Comparison of ENCODE assay signal across 8 mouse cellular contexts in genomic region chr7:98656531-98657221, GRCm38 (mm10). TPM values are rescaled to one million over a fixed set of nuclear protein-coding genes. Genes with fewer than 3 reads are reported as not detected.
DNase-seq lines count a peak whose midpoint lies in the region; ATAC-seq and TF ChIP-seq lines count a peak whose summit lies in the region.

Gene Emsy, minus strand, starts transcription at chr7:98656783.

- peak within 1 kb of the TSS; percentile 63 for H3K4me2 ChIP-seq in forebrain, postnatal 0 days (ENCODE audit: low read depth)
- H3K4me2 ChIP-seq in lung, embryonic 15.5 days: peak within 1 kb of the TSS; percentile 68

- TF ChIP-seq CTCF in MEL (IDR thresholded peaks at IDR 0.05 in 2 of 3, conservative IDR thresholded peaks at IDR 0.05 in 1 of 3; ENCODE audit: control insufficient read depth in 1 of 3, insufficient read depth in 1 of 3, low read depth in 2 of 3, low read length in 3 of 3, poor library complexity in 1 of 3, severe bottlenecking in 1 of 3): no peak
- TF ChIP-seq CTCF in cerebellum, adult 2 months (IDR thresholded peaks at IDR 0.05; ENCODE audit: borderline replicate concordance, insufficient read depth, low read depth, low read length): no peak
- no peak for TF ChIP-seq CTCF in forebrain, postnatal 0 days (IDR thresholded peaks at IDR 0.05; ENCODE audit: low read depth)

- H3K9ac ChIP-seq in MEL (ENCODE audit: control insufficient read depth, low read depth, low read length, poor library complexity, severe bottlenecking): peak within 1 kb of the TSS; percentile 95
- peak within 1 kb of the TSS; percentile 84 for H3K9ac ChIP-seq in forebrain, postnatal 0 days
- peak within 1 kb of the TSS; percentile 80 for H3K9ac ChIP-seq in lung, embryonic 15.5 days

- ATAC-seq in forebrain, postnatal 0 days: peak; percentile 98
- ATAC-seq in lung, embryonic 15.5 days (ENCODE audit: borderline replicate concordance, extremely low read depth, low FRiP score, low TSS enrichment): peak; percentile 94

- WGBS in cerebellum, adult 2 months: under 1% methylated on average over 42 of the region's 42 CpGs
- WGBS in forebrain, postnatal 0 days: 1% methylated on average over 42 of the region's 42 CpGs
- WGBS in lung, embryonic 15.5 days: under 1% methylated on average over 42 of the region's 42 CpGs

- TF ChIP-seq POLR2A in MEL (IDR thresholded peaks at IDR 0.05; ENCODE audit: control insufficient read depth in 1 of 2, insufficient read depth in 1 of 2, low read depth in 1 of 2, low read length in 2 of 2, poor library complexity in 1 of 2): peak; percentile 86 to 94; a peak in 3 of 4 replicates
- peak; percentile 83; the same call in 1 of the 2 replicates for TF ChIP-seq POLR2A in cerebellum, adult 2 months (IDR thresholded peaks at IDR 0.05; ENCODE audit: borderline replicate concordance, insufficient read depth, low read length)

- peak within 1 kb of the TSS; percentile 94 for H3K27ac ChIP-seq in MEL (ENCODE audit: control insufficient read depth, low read depth, low read length)
- peak within 1 kb of the TSS; percentile 84 for H3K27ac ChIP-seq in cerebellum, adult 2 months (ENCODE audit: insufficient read depth, low read length)
- peak within 1 kb of the TSS; percentile 92 for H3K27ac ChIP-seq in forebrain, postnatal 0 days (ENCODE audit: low read depth, low read length)
- H3K27ac ChIP-seq in lung, embryonic 15.5 days: peak within 1 kb of the TSS; percentile 95

- no peak for TF ChIP-seq EP300 in MEL (IDR thresholded peaks at IDR 0.05; ENCODE audit: low read depth in 1 of 2, low read length in 2 of 2)

- H3K27me3 ChIP-seq in MEL (ENCODE audit: control insufficient read depth in 1 of 2, insufficient read depth in 2 of 2, low read length in 2 of 2): no peaks in the 10 kb centered on the region
- no peaks in the 10 kb centered on the region for H3K27me3 ChIP-seq in cerebellum, adult 2 months (ENCODE audit: control insufficient read depth, insufficient read depth, low read length)
- H3K27me3 ChIP-seq in forebrain, postnatal 0 days (ENCODE audit: insufficient read depth, low read length): no peaks in the 10 kb centered on the region
- H3K27me3 ChIP-seq in lung, embryonic 15.5 days: no peaks in the 10 kb centered on the region

- peaks cover 0 to 11% of the 10 kb centered on the region in 2 experiments; a peak in 2 of 4 replicates for H3K4me1 ChIP-seq in MEL (ENCODE audit: control insufficient read depth in 1 of 2, insufficient read depth in 2 of 2, low read length in 2 of 2)
- H3K4me1 ChIP-seq in cerebellum, adult 2 months (ENCODE audit: control insufficient read depth, insufficient read depth, low read length): peaks cover 3% of the 10 kb centered on the region; the same call in 1 of the 2 replicates
- H3K4me1 ChIP-seq in forebrain, postnatal 0 days (ENCODE audit: insufficient read depth): 0 out of 2 replicates have a peak, but pooled peaks cover 8% of the 10 kb centered on the region
- H3K4me1 ChIP-seq in lung, embryonic 15.5 days: peaks cover 27% of the 10 kb centered on the region

- peak within 1 kb of the TSS; percentile 81 to 84 for H3K4me3 ChIP-seq in MEL (ENCODE audit: control insufficient read depth in 1 of 2, insufficient read depth in 1 of 2, low read depth in 2 of 2, low read length in 2 of 2)
- peak within 1 kb of the TSS; percentile 81 for H3K4me3 ChIP-seq in cerebellum, adult 2 months (replicated peaks; ENCODE audit: insufficient read depth, low read depth, low read length)
- peak within 1 kb of the TSS; percentile 78 for H3K4me3 ChIP-seq in forebrain, postnatal 0 days (ENCODE audit: low read depth, low read length)
- H3K4me3 ChIP-seq in lung, embryonic 15.5 days: peak within 1 kb of the TSS; percentile 98

- peak; percentile 98 for DNase-seq in MEL (ENCODE audit: low read depth, low spot score)
- peak; percentile 94 to 99 for DNase-seq in cerebellum, adult 2 months
- peak; percentile 98 for DNase-seq in forebrain, postnatal 0 days
- DNase-seq in heart, postnatal 4 days: peak; percentile 93
- peak; percentile 95 to 98 for DNase-seq in layer of hippocampus, adult 8-10 months (ENCODE audit: low spot score in 2 of 2)
- DNase-seq in ovary, adult 18-20 months (ENCODE audit: low spot score): peak; percentile 97
- DNase-seq in thymus, postnatal 0 days (ENCODE audit: low spot score): peak; percentile 96

- H3K9me3 ChIP-seq in MEL (replicated peaks; ENCODE audit: insufficient read depth, low read length): no peaks in the 10 kb centered on the region
- no peaks in the 10 kb centered on the region for H3K9me3 ChIP-seq in forebrain, postnatal 0 days (ENCODE audit: low read length)
- no peaks in the 10 kb centered on the region for H3K9me3 ChIP-seq in lung, embryonic 15.5 days

- H3K79me2 ChIP-seq in MEL (ENCODE audit: control insufficient read depth, insufficient read depth, low read length, poor library complexity): peaks cover 28% of the 10 kb centered on the region

- peaks cover 0 to 15% of the 10 kb centered on the region in 2 experiments; a peak in 3 of 4 replicates for H3K36me3 ChIP-seq in MEL (ENCODE audit: control insufficient read depth in 1 of 2, insufficient read depth in 2 of 2, low read length in 2 of 2)
- H3K36me3 ChIP-seq in forebrain, postnatal 0 days (ENCODE audit: insufficient read depth): no peaks in the 10 kb centered on the region
- peaks cover 26% of the 10 kb centered on the region for H3K36me3 ChIP-seq in lung, embryonic 15.5 days

- no peak for TF ChIP-seq RAD21 in MEL (IDR thresholded peaks at IDR 0.05; ENCODE audit: low read depth, low read length)

TF ChIP-seq in MEL, 35 proteins besides CTCF, POLR2A, EP300 and RAD21:
- no peak for TF ChIP-seq CHD2 (IDR thresholded peaks at IDR 0.05; ENCODE audit: low read length)
- no peak for TF ChIP-seq MXI1 (IDR thresholded peaks at IDR 0.05; ENCODE audit: low read depth, low read length)
- TF ChIP-seq TAL1 (IDR thresholded peaks at IDR 0.05; ENCODE audit: low read length): no peak
- TF ChIP-seq KAT2A (conservative IDR thresholded peaks at IDR 0.05; ENCODE audit: low read depth, low read length): peak; percentile 93
- TF ChIP-seq RCOR1 (IDR thresholded peaks at IDR 0.05; ENCODE audit: low read depth, low read length): no peak
- peak; percentile 64 for TF ChIP-seq TCF12 (IDR thresholded peaks at IDR 0.05; ENCODE audit: low read depth, low read length)
- no peak for TF ChIP-seq MAFK (IDR thresholded peaks at IDR 0.05; ENCODE audit: borderline replicate concordance, low read depth, low read length)
- peak; percentile 95 for TF ChIP-seq HCFC1 (IDR thresholded peaks at IDR 0.05; ENCODE audit: low read depth, low read length)
- TF ChIP-seq NELFE (IDR thresholded peaks at IDR 0.05; ENCODE audit: low read depth, low read length): peak; percentile 92
- peak; percentile 45 for TF ChIP-seq SIN3A (IDR thresholded peaks at IDR 0.05; ENCODE audit: low read length)
- no peak for TF ChIP-seq BHLHE40 (IDR thresholded peaks at IDR 0.05; ENCODE audit: borderline replicate concordance, low read depth, low read length)
- peak; percentile 77; the same call in 1 of the 2 replicates for TF ChIP-seq POLR2AphosphoS2 (IDR thresholded peaks at IDR 0.05; ENCODE audit: low read length)
- no peak for TF ChIP-seq MYB (IDR thresholded peaks at IDR 0.05; ENCODE audit: low read depth, low read length)
- peak; percentile 90 for TF ChIP-seq TBP (IDR thresholded peaks at IDR 0.05; ENCODE audit: low read depth, low read length)
- TF ChIP-seq SMC3 (IDR thresholded peaks at IDR 0.05; ENCODE audit: low read depth, low read length): no peak
- peak; percentile 88 for TF ChIP-seq USF1 (IDR thresholded peaks at IDR 0.05; ENCODE audit: low read depth, low read length)
- peak; percentile 95 for TF ChIP-seq E2F4 (IDR thresholded peaks at IDR 0.05; ENCODE audit: borderline replicate concordance, low read depth, low read length)
- TF ChIP-seq ZMIZ1 (IDR thresholded peaks at IDR 0.05; ENCODE audit: low read depth, low read length): peak; percentile 79; the same call in 1 of the 2 replicates
- peak; percentile 87; the same call in 1 of the 2 replicates for TF ChIP-seq MAX (IDR thresholded peaks at IDR 0.05; ENCODE audit: low read length)
- no peak for TF ChIP-seq USF2 (IDR thresholded peaks at IDR 0.05; ENCODE audit: borderline replicate concordance in 1 of 2, insufficient read depth in 1 of 2, low read depth in 1 of 2, low read length in 2 of 2)
- peak; percentile 66; the same call in 1 of the 2 replicates for TF ChIP-seq ELF1 (IDR thresholded peaks at IDR 0.05; ENCODE audit: low read depth, low read length)
- TF ChIP-seq ZC3H11A (IDR thresholded peaks at IDR 0.05; ENCODE audit: low read depth, low read length): no peak
- TF ChIP-seq MYC (IDR thresholded peaks at IDR 0.05; ENCODE audit: low read depth, low read length): peak; percentile 88
- no peak for TF ChIP-seq UBTF (IDR thresholded peaks at IDR 0.05; ENCODE audit: borderline replicate concordance, insufficient read depth, low read depth, low read length)
- TF ChIP-seq NRF1 (IDR thresholded peaks at IDR 0.05; ENCODE audit: insufficient read depth, low read depth, low read length, poor library complexity, severe bottlenecking): peak; percentile 92
- TF ChIP-seq POLR2AphosphoS5 (IDR thresholded peaks at IDR 0.05; ENCODE audit: borderline replicate concordance, low read depth, low read length): peak; percentile 33; the same call in 1 of the 2 replicates

RNA-seq across cellular contexts. Expression of gene Emsy, which starts in this region (rescaled TPM):
- total RNA-seq in MEL (2012; rRNA removed): 10.2 and 10.9 TPM in 2 replicates
- polyA plus RNA-seq in MEL (2012; ENCODE audit: insufficient read depth in 1 of 2, insufficient read length in 2 of 2, low read depth in 1 of 2, low replicate concordance in 2 of 2, missing spikeins in 1 of 2): 10 to 100 TPM in 1 of 2 experiments, not detected in 1; 24.1 TPM
- polyA plus RNA-seq in cerebellum, adult 2 months (2012; rRNA removed): 49.4 and 50.1 TPM in 2 replicates
- 31.9 and 52.4 TPM in 2 replicates for total RNA-seq in forebrain, postnatal 0 days (2014; rRNA removed)
- polyA plus RNA-seq in forebrain, postnatal 0 days (2015; fragmentation: Nextera tagmentation; extraction: Ambion mirVana): 23.9 and 26.8 TPM in 2 replicates
- 10 to 100 TPM; 34.2 to 35.8 TPM for total RNA-seq in heart, postnatal 4 days (2021)
- 10 to 100 TPM; 56.5 to 76.9 (median 72.2) TPM for total RNA-seq in layer of hippocampus, adult 8-10 months (2022)
- polyA plus RNA-seq in lung, embryonic 15.5 days (2015; fragmentation: Nextera tagmentation; extraction: Ambion mirVana): 23.4 and 25.6 TPM in 2 replicates
- polyA plus RNA-seq in thymus, postnatal 0 days (2015; fragmentation: Nextera tagmentation; extraction: Ambion mirVana): 12.6 and 14.9 TPM in 2 replicates

Comparison
In these comparisons a context has a peak if more than half of its experiments do, and no peak if none do; other contexts are left out.
1. Peak in every context shown above with its lines: DNase-seq, ATAC-seq, H3K4me3 ChIP-seq and H3K27ac ChIP-seq.